In genomic region chr5:142220851-142221503, GRCm38 (mm10) we compare ENCODE assay signal across 10 mouse cellular contexts.
DNase-seq lines count a peak whose midpoint lies in the region; ATAC-seq and TF ChIP-seq lines count a peak whose summit lies in the region.
"Had no signal": no experiment of that assay in that cellular context is flagged by ENCODE, and none has a peak within 500 bp of the region (broad histone marks: within the 10 kb centered on the region; RNA-seq: fewer than 3 reads in every experiment).

No protein-coding gene starts in this region.

- no peaks in the 10 kb centered on the region for H3K79me2 ChIP-seq in heart, adult 2 months (replicated peaks; ENCODE audit: control insufficient read depth, insufficient read depth, low read length)

- H3K27me3 ChIP-seq in heart, adult 2 months (ENCODE audit: control insufficient read depth, insufficient read depth, low read length), result no peaks in the 10 kb centered on the region
- H3K27me3 ChIP-seq in heart, embryonic 10.5 days (ENCODE audit: insufficient read depth, poor library complexity, severe bottlenecking), result no peaks in the 10 kb centered on the region
- H3K27me3 ChIP-seq in midbrain, embryonic 10.5 days (ENCODE audit: low read depth, poor library complexity, severe bottlenecking), result no peaks in the 10 kb centered on the region
- no peaks in the 10 kb centered on the region for H3K27me3 ChIP-seq in midbrain, embryonic 15.5 days (replicated peaks)
- H3K27me3 ChIP-seq: heart, embryonic 13.5 days; lung, embryonic 15.5 days had no signal

- H3K27ac ChIP-seq in heart, adult 2 months, result no peak overlapping the region
- no peak overlapping the region for H3K27ac ChIP-seq in heart, embryonic 10.5 days
- H3K27ac ChIP-seq in midbrain, embryonic 10.5 days (replicated peaks), result no peak overlapping the region
- no peak overlapping the region for H3K27ac ChIP-seq in midbrain, embryonic 15.5 days
- H3K27ac ChIP-seq: heart, embryonic 13.5 days; lung, embryonic 15.5 days had no signal

- intact Hi-C loops in heart, adult 2 months (cut with DNase I), result no loop called here

- no peak for TF ChIP-seq POLR2A in heart, adult 2 months (IDR thresholded peaks at IDR 0.05; ENCODE audit: insufficient read depth, low read depth, low read length)

- TF ChIP-seq CTCF in heart, adult 2 months (IDR thresholded peaks at IDR 0.05), result peak; percentile 65

- H3K36me3 ChIP-seq in heart, adult 2 months (ENCODE audit: control insufficient read depth, insufficient read depth, low read length), result no peaks in the 10 kb centered on the region
- no peaks in the 10 kb centered on the region for H3K36me3 ChIP-seq in heart, embryonic 10.5 days
- H3K36me3 ChIP-seq in midbrain, embryonic 10.5 days, result no peaks in the 10 kb centered on the region
- no peaks in the 10 kb centered on the region for H3K36me3 ChIP-seq in midbrain, embryonic 15.5 days (replicated peaks)
- H3K36me3 ChIP-seq: heart, embryonic 13.5 days; lung, embryonic 15.5 days had no signal

- no peak for TF ChIP-seq EP300 in heart, adult 2 months (IDR thresholded peaks at IDR 0.05; ENCODE audit: insufficient read depth, low read depth, low read length)

- no peaks in the 10 kb centered on the region for H3K4me1 ChIP-seq in heart, adult 2 months (ENCODE audit: control insufficient read depth, insufficient read depth, low read length)
- H3K4me1 ChIP-seq in heart, embryonic 10.5 days, result peaks cover 7% of the 10 kb centered on the region
- H3K4me1 ChIP-seq in midbrain, embryonic 10.5 days, result no peaks in the 10 kb centered on the region
- no peaks in the 10 kb centered on the region for H3K4me1 ChIP-seq in midbrain, embryonic 15.5 days

- H3K4me2 ChIP-seq in midbrain, embryonic 15.5 days, result no peak overlapping the region
- H3K4me2 ChIP-seq: heart, embryonic 13.5 days; lung, embryonic 15.5 days had no signal

- H3K9me3 ChIP-seq in heart, embryonic 10.5 days, result peaks cover 9% of the 10 kb centered on the region
- peaks cover 9% of the 10 kb centered on the region; the same call in 1 of the 2 replicates for H3K9me3 ChIP-seq in midbrain, embryonic 10.5 days (replicated peaks)
- H3K9me3 ChIP-seq in midbrain, embryonic 15.5 days, result no peaks in the 10 kb centered on the region
- H3K9me3 ChIP-seq: lung, embryonic 15.5 days had no signal

- peak in 1 of 2 experiments; percentile 19 for DNase-seq in heart, adult 2 months
- no peak for DNase-seq in heart, embryonic 10.5 days (ENCODE audit: low spot score)
- DNase-seq in midbrain, embryonic 10.5 days (ENCODE audit: low spot score), result peak; percentile 18
- peak; percentile 43 to 53 for DNase-seq in cerebellum, postnatal 25 days
- peak; percentile 47 for DNase-seq in thymus, postnatal 14 days
- no peak for DNase-seq in gastrocnemius, postnatal 4 days (ENCODE audit: low spot score in 2 of 2)

- 90% methylated on average over 12 of the region's 12 CpGs for WGBS in heart, adult 2 months
- 88% methylated on average over 12 of the region's 12 CpGs for WGBS in heart, embryonic 10.5 days
- WGBS in midbrain, embryonic 10.5 days, result 94% methylated on average over 12 of the region's 12 CpGs
- WGBS in midbrain, embryonic 15.5 days, result 93% methylated on average over 12 of the region's 12 CpGs

- ATAC-seq in midbrain, embryonic 15.5 days (replicated peaks), result no peak
- no peak; the same call in 1 of the 2 replicates for ATAC-seq in megakaryocyte-erythroid progenitor cell, adult 5-6 weeks (replicated peaks; ENCODE audit: low FRiP score, low TSS enrichment, poor library complexity, severe bottlenecking)

- no peak overlapping the region for H3K9ac ChIP-seq in heart, adult 2 months (ENCODE audit: low read depth, low read length)
- H3K9ac ChIP-seq in midbrain, embryonic 15.5 days, result no peak overlapping the region
- H3K9ac ChIP-seq: heart, embryonic 13.5 days; lung, embryonic 15.5 days had no signal

- no peak overlapping the region for H3K4me3 ChIP-seq in heart, adult 2 months
- no peak overlapping the region for H3K4me3 ChIP-seq in heart, embryonic 10.5 days
- H3K4me3 ChIP-seq in midbrain, embryonic 10.5 days, result no peak overlapping the region
- H3K4me3 ChIP-seq in midbrain, embryonic 15.5 days, result no peak overlapping the region
- H3K4me3 ChIP-seq: heart, embryonic 13.5 days; lung, embryonic 15.5 days had no signal

Comparison
In these comparisons a context has a peak if more than half of its experiments do, and no peak if none do; other contexts are left out.
1. DNase-seq: peak in midbrain, embryonic 10.5 days (single experiment), cerebellum, postnatal 25 days (2 of 2) and thymus, postnatal 14 days (single experiment); none in heart, embryonic 10.5 days (single experiment) and gastrocnemius, postnatal 4 days (0 of 2).